Mouse (Mus musculus) intestine, postnatal 0 days (tissue): ENCODE measurements around the gene Bex6. TPM values are rescaled to one million over a fixed set of nuclear protein-coding genes. Genes with fewer than 3 reads are reported as not detected.

Source experiments
- ATAC-seq: fragments of 200-750 bp; cut with Nextera tagmentation; 2 replicates; pipeline ENCODE4 v1.8.0; 2017; ENCODE audit warnings: mild to moderate bottlenecking, moderate TSS enrichment, moderate library complexity
- H3K27ac ChIP-seq: fragments of 300-500 bp; sonication (generic); 2 replicates; pipeline ENCODE4 v1.5.1; 2014; ENCODE audit warnings: mild to moderate bottlenecking, low read depth, low read length, moderate library complexity
- H3K27me3 ChIP-seq: fragments of 300-500 bp; sonication (generic); replicated peaks from 2 replicates; pipeline ENCODE4 v1.6.1; 2014; ENCODE audit warnings: low read length, mixed read lengths; ENCODE audit not compliant: control insufficient read depth, insufficient read depth
- H3K36me3 ChIP-seq: fragments of 300-500 bp; sonication (generic); 2 replicates; pipeline ENCODE4 v1.6.1; 2014; ENCODE audit warnings: mild to moderate bottlenecking, moderate library complexity; ENCODE audit not compliant: control insufficient read depth, insufficient read depth
- H3K4me1 ChIP-seq: fragments of 300-500 bp; sonication (generic); replicated peaks from 2 replicates; pipeline ENCODE4 v1.6.1; 2014; ENCODE audit warnings: antibody characterized with exemption, low read length, mixed read lengths; ENCODE audit not compliant: control insufficient read depth, insufficient read depth
- H3K4me2 ChIP-seq: fragments of 300-500 bp; sonication (generic); replicated peaks from 2 replicates; pipeline ENCODE4 v1.6.1; 2014; ENCODE audit warnings: low read depth, mild to moderate bottlenecking, moderate library complexity
- H3K4me3 ChIP-seq: fragments of 300-500 bp; sonication (generic); 2 replicates; pipeline ENCODE4 v1.5.1; 2014; ENCODE audit warnings: low read depth, low read length
- H3K9ac ChIP-seq: fragments of 300-500 bp; sonication (generic); 2 replicates; pipeline ENCODE4 v1.6.1; 2014; ENCODE audit warnings: mild to moderate bottlenecking, low read depth, low read length
- H3K9me3 ChIP-seq: fragments of 300-500 bp; sonication (generic); 2 replicates; pipeline ENCODE4 v1.6.1; 2016; ENCODE audit warnings: mixed run types; ENCODE audit not compliant: control insufficient read depth
- CTCF ChIP-seq: sonication (generic); IDR thresholded peaks from 2 replicates; pipeline ENCODE4 v1.5.1; 2016; ENCODE audit warnings: low read depth, mild to moderate bottlenecking, control low read depth, antibody characterized with exemption, moderate library complexity
- WGBS: fragments of 180-500 bp; shearing (Covaris S2); extraction: QIAGEN DNeasy Blood & Tissue Kit; methylation state at CpG from one replicate; pipeline ENCODE4 v1.1.7; 2014; 5-methylcytosine and 5-hydroxymethylcytosine counted together
- polyA plus RNA-seq: library from polyadenylated mRNA; unstranded; fragments of >200 nt; fragmentation: Nextera tagmentation; extraction: Ambion mirVana; gene quantifications from 2 replicates; pipeline ENCODE4 v1.2.1, GENCODE M21; 2015

The Bex6 gene
- polyA plus RNA-seq, result 0.13 TPM in 1 of 2 replicates, not detected in the other

GRCm38 (mm10) chr16:32179333-32179901 lies at the start of gene Bex6:
Gene Bex6 (plus strand): TSS chr16:32179823.
- TF ChIP-seq CTCF, result no peak
- ATAC-seq, result no peak
- H3K9ac ChIP-seq, result no peak within 1 kb of the TSS
- H3K27me3 ChIP-seq, result no peaks in the 10 kb centered on the region
- H3K9me3 ChIP-seq, result no peaks in the 10 kb centered on the region
- no peak within 1 kb of the TSS for H3K27ac ChIP-seq
- no peak within 1 kb of the TSS for H3K4me2 ChIP-seq
- H3K4me1 ChIP-seq, result no peaks in the 10 kb centered on the region
- 80% methylated on average over 6 of the region's 6 CpGs for WGBS
- no peak within 1 kb of the TSS for H3K4me3 ChIP-seq
- no peaks in the 10 kb centered on the region for H3K36me3 ChIP-seq

GRCm38 (mm10) chr16:32130190-32130826 lies 49.3 kb upstream of the Bex6 start:
- no peak for TF ChIP-seq CTCF
- peak; percentile 45 for ATAC-seq
- no peak overlapping the region for H3K27ac ChIP-seq
- H3K4me2 ChIP-seq, result peak overlapping the region; percentile 48
- H3K4me3 ChIP-seq, result no peak overlapping the region; the same call in 1 of the 2 replicates
- H3K36me3 ChIP-seq, result no peaks in the 10 kb centered on the region
- 52% methylated on average over 16 of the region's 16 CpGs for WGBS
- no peaks in the 10 kb centered on the region for H3K27me3 ChIP-seq
- no peaks in the 10 kb centered on the region for H3K9me3 ChIP-seq
- no peaks in the 10 kb centered on the region for H3K4me1 ChIP-seq
- no peak overlapping the region for H3K9ac ChIP-seq

DNA sequence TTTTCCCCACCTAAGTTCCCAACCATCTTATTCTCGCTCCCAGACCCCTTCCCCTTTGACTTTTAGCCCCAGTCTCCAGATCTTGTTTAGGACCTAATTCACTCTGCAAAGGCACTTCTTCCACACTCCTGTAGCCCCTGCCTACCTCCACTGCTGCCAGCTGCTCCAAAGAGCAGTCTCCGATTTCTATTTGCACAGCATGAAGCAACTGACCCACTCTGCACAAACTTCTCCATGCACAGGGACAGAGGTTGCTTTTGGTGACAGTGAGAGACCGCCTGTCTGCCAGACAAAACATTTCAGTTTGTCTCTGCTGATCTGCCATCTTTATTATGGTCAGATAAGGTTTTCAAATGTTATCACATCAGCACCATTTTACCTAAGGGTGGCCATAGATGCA lies 46.5 kb upstream of the Bex6 start:
- no peak for ATAC-seq
- Histone ChIP-seq H3K27ac (no peak overlapping the region), H3K4me1 (no peaks in the 10 kb centered on the region), H3K27me3 (no peaks in the 10 kb centered on the region), H3K9me3 (no peaks in the 10 kb centered on the region), H3K36me3 (no peaks in the 10 kb centered on the region), H3K9ac (no peak overlapping the region), H3K4me3 (no peak overlapping the region), H3K4me2 (no peak overlapping the region)
- TF ChIP-seq CTCF, result no peak
- WGBS, result 85% methylated on average over 3 of the region's 3 CpGs

DNA sequence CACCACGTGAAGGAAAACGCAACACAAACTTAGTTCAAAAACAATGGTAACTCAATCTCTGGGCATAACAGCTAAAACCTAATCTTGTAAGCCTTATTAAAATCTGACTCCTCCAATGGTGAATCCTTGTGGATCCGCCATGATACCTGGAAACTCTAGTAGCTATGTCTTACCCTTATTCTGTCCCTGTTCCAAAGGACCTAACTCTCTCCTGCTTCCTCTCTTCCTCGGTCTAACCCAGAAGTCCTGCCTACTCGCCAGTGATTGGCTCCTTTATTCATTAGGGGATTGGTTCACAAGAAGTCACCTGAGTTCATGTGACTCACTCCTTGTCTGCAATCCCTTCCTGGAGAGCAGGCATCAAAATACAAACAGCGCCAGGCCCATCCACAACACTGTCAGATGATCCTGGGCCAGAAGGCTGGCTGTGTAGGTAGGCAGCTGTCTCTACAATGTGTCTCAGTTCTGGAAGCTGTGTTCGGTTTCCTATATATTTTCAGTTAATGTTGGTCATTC lies 43.7 kb upstream of the Bex6 start:
- Histone ChIP-seq H3K4me3 (no peak overlapping the region), H3K4me1 (no peaks in the 10 kb centered on the region), H3K4me2 (no peak overlapping the region), H3K27me3 (no peaks in the 10 kb centered on the region), H3K36me3 (no peaks in the 10 kb centered on the region), H3K9me3 (no peaks in the 10 kb centered on the region), H3K27ac (no peak overlapping the region), H3K9ac (no peak overlapping the region)
- WGBS, result 80% methylated on average over 7 of the region's 7 CpGs
- TF ChIP-seq CTCF, result no peak
- no peak for ATAC-seq

- no peak overlapping the region for H3K27ac ChIP-seq
- H3K4me3 ChIP-seq, result no peak overlapping the region
- no peak overlapping the region for H3K9ac ChIP-seq
- no peaks in the 10 kb centered on the region for H3K9me3 ChIP-seq
- TF ChIP-seq CTCF, result no peak
- no peak overlapping the region for H3K4me2 ChIP-seq
- H3K27me3 ChIP-seq, result no peaks in the 10 kb centered on the region
- H3K4me1 ChIP-seq, result no peaks in the 10 kb centered on the region
- no peak for ATAC-seq
- 0 out of 2 replicates have a peak, but pooled peaks cover 6% of the 10 kb centered on the region for H3K36me3 ChIP-seq
- 86% methylated on average over 1 of the region's 1 CpGs for WGBS
Observed at GRCm38 (mm10) chr16:32138954-32139353, 40.7 kb upstream of the Bex6 start.

GRCm38 (mm10) chr16:32143766-32144165 lies 35.9 kb upstream of the Bex6 start:
- H3K9me3 ChIP-seq, result no peaks in the 10 kb centered on the region
- TF ChIP-seq CTCF, result no peak
- H3K27ac ChIP-seq, result no peak overlapping the region
- no peak overlapping the region for H3K4me3 ChIP-seq
- no peaks in the 10 kb centered on the region for H3K4me1 ChIP-seq
- H3K9ac ChIP-seq, result no peak overlapping the region
- no peak overlapping the region for H3K4me2 ChIP-seq
- no peaks in the 10 kb centered on the region for H3K27me3 ChIP-seq
- no peak for ATAC-seq
- 93% methylated on average over 15 of the region's 15 CpGs for WGBS
- 0 out of 2 replicates have a peak, but pooled peaks cover 6% of the 10 kb centered on the region for H3K36me3 ChIP-seq
